Mouse (Mus musculus) MEL (cell line): ENCODE measurements around the gene Bcap29.

Experiments used
- E2F4 ChIP-seq: IDR thresholded peaks from 2 replicates; pipeline ENCODE4 v1.6.1; 2011; ENCODE audit warnings: low read depth, low read length, improper control_type of control experiment, borderline replicate concordance
- EP300 ChIP-seq, 2 experiments: IDR thresholded peaks; 2 replicates each; pipeline ENCODE4 v1.6.1; 2011; ENCODE audit warnings: improper control_type of control experiment in 2 of 2, low read length in 2 of 2, low read depth in 1 of 2, mild to moderate bottlenecking in 1 of 2
- ZMIZ1 ChIP-seq: IDR thresholded peaks from 2 replicates; pipeline ENCODE4 v1.6.1; 2012; ENCODE audit warnings: low read depth, mild to moderate bottlenecking, inconsistent platforms, low read length, improper control_type of control experiment, moderate library complexity

DNA sequence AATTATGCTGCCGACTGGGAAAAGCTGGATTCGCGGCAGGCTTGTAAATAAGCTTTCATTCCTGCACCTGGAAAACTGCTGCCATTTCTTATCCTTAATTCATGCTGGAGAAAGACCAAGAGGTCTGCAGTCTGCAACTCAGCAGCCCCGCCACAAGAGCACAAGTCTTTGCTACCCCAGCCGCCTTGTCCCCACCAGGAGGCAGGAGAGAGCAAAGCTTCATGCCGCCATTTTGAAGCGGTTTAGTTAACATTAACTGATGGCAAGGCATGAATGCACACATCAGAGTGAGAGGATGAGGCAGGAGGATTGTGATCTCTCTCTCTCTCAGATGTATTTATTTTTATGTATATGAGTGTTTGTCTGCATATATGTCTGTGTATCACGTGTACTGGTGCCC, 14.4 kb downstream of the Bcap29 start:
- TF ChIP-seq E2F4 (no peak), ZMIZ1 (no peak), EP300 (IDR thresholded peaks at IDR 0.05; ENCODE audit: low read depth in 1 of 2, low read length in 2 of 2) (no peak)
